Mouse (Mus musculus) hematopoietic multipotent progenitor cell, adult 10-12 weeks (in vitro differentiated cells): ENCODE measurements around the gene Fbxo24. TPM values are rescaled to one million over a fixed set of nuclear protein-coding genes. Genes with fewer than 3 reads are reported as not detected.

Experiments
- polyA plus RNA-seq: library from polyadenylated mRNA; stranded (reverse); fragments of >175 nt; gene quantifications from 2 replicates; pipeline ENCODE4 v1.2.3, GENCODE M21; 2012; ENCODE audit warnings: low replicate concordance

Gene Fbxo24
- 0.09 and 0.20 TPM in 2 replicates for polyA plus RNA-seq

GRCm38 (mm10) chr5:137628498-137629305, at the start of gene Fbxo24, which contains the start of the genes Lrch4 and Gm20605:
Gene Fbxo24, minus strand, starts transcription at chr5:137629002.
Gene Lrch4, plus strand, starts transcription at chr5:137629121.
Gene Gm20605, plus strand, starts transcription at chr5:137629175.

DNA sequence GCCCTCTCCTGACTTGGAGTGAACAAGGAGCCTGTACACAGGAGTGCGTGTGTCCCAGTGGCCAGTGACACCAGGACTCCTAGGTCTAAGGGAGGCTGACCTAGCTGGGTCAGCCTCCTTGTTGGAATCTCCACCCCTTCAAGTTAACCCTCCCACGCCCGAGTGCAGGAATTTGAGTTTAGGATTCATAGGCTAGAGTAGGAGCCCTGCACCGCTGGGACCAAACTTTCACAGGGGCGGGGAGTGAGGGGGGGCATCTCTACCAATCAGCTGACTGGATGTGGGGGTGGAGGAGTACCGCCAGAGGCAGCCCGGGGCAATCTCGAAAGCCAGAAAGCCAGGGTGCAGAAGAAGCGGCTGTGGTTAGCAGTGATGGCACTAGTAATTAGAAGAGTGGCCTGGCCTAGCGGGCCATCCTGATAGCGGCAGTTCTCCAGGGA, 16.9 kb upstream of the Fbxo24 start, which contains the start of gene Irs3:
Irs3 (minus strand) TSS at position 63 of the 440 bp plus-strand sequence.

DNA sequence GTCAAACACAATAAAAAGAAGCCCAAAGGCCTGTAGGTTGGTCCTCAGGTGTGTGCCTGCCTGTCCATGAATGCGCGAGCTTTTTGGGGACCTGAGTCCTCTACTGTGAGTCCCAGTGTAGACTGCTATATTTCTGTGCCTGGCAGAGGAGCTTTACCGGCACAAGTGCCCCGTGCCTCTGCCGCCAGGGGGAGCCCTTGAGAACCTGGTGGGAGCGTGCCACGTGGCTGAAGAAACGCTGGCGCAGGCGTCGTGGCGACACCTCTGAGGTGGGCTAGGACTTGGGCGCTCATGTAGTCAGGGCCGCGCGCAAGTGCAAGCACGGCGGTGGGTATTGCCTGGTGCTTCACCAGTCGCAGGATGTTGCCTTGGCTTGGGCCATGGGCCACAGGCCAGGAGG, 12.3 kb upstream of the Fbxo24 start, which contains the start of gene Sap25:
Sap25 (plus strand) TSS at position 281 of the 400 bp plus-strand sequence.

DNA sequence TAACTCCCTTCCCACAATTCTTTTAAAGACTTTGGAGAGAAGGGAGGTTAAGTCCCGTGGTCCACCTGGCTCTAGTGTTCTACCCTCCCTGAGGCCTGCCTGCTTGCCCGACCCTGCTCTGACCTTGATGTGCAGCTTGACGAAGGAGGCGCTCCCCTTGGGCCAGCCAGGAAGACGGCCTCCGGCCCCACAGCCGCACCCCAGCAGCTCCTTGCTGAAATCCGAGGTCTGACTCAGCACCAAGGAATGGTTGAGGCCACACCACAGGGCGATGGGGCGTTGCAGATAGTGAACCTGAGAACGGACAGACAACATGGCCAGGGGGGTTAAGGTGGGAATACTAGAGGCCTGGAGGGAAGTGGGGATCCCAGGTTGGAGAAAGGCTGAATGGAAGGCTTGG, 15.3 kb downstream of the Fbxo24 start, which contains the start of gene Pcolce:
Pcolce (minus strand) TSS at position 235 of the 400 bp plus-strand sequence.

GRCm38 (mm10) chr5:137600619-137601364, 28.0 kb downstream of the Fbxo24 start, which contains the start of gene Mospd3:
Gene Mospd3, minus strand, starts transcription at chr5:137601058.

DNA sequence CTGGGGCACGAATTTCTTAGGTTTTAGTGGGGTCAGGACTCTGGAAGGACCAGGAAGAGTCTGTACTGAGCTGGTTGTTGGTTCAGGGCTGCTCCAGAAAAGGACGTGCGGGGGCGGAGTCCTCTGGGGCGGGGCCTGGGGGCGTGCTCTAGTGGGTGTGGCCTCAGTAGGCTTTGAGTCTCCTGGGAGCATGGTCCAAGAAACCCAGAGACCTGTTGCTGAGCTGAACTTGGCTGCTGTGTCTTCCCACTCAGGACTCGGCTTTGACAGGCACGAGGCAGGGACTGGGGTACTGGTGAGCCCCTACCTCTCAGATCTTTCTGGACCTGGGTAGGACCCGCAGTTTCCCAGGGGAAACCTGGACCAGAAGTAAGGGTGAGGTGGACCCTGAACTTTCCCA, 59.1 kb downstream of the Fbxo24 start, which contains the start of gene Tfr2:
Tfr2 (plus strand) TSS at position 176 of the 400 bp plus-strand sequence.

Other genes with a start within 250 kb of the Fbxo24 start
- gene Zan, start 151.9 kb downstream of the Fbxo24 start, polyA plus RNA-seq: 0.27 and 1.3 TPM in 2 replicates
- 22.2 and 55.1 TPM in 2 replicates for gene Pop7, start 126.5 kb downstream of the Fbxo24 start, polyA plus RNA-seq
- 93.0 and 157 TPM in 2 replicates for gene Gigyf1, start 110.5 kb downstream of the Fbxo24 start, polyA plus RNA-seq
- gene Epo, start 95.8 kb downstream of the Fbxo24 start, polyA plus RNA-seq: not detected in 2 replicates
- 466 and 724 TPM in 2 replicates for gene Gnb2, start 95.5 kb downstream of the Fbxo24 start, polyA plus RNA-seq
- gene Actl6b, start 75.5 kb downstream of the Fbxo24 start, polyA plus RNA-seq: not detected in 2 replicates
- 2.0 and 13.3 TPM in 2 replicates for gene Tfr2, start 59.2 kb downstream of the Fbxo24 start, polyA plus RNA-seq
- gene Mospd3, start 27.9 kb downstream of the Fbxo24 start, polyA plus RNA-seq: 343 and 978 TPM in 2 replicates
- gene Pcolce, start 15.2 kb downstream of the Fbxo24 start, polyA plus RNA-seq: 2.0 and 8.5 TPM in 2 replicates
- gene Lrch4, start 119 bp upstream of the Fbxo24 start, polyA plus RNA-seq: 391 and 723 TPM in 2 replicates
- 44.7 and 56.6 TPM in 2 replicates for gene Gm20605, start 173 bp upstream of the Fbxo24 start, polyA plus RNA-seq
- gene Sap25, start 12.3 kb upstream of the Fbxo24 start, polyA plus RNA-seq: 167 and 231 TPM in 2 replicates
- 0.17 and 0.21 TPM in 2 replicates for gene Irs3, start 16.7 kb upstream of the Fbxo24 start, polyA plus RNA-seq
- gene Agfg2, start 55.7 kb upstream of the Fbxo24 start, polyA plus RNA-seq: 41.0 and 59.6 TPM in 2 replicates
- 3.5 and 11.1 TPM in 2 replicates for gene Nyap1, start 112.6 kb upstream of the Fbxo24 start, polyA plus RNA-seq
- gene Tsc22d4, start 116.7 kb upstream of the Fbxo24 start, polyA plus RNA-seq: 642 and 1,190 TPM in 2 replicates
- gene Ppp1r35, start 149.8 kb upstream of the Fbxo24 start, polyA plus RNA-seq: 82.7 and 175 TPM in 2 replicates
- gene Mepce, start 158.7 kb upstream of the Fbxo24 start, polyA plus RNA-seq: 168 and 453 TPM in 2 replicates
- 2.2 and 5.2 TPM in 2 replicates for gene Zcwpw1, start 158.8 kb upstream of the Fbxo24 start, polyA plus RNA-seq
- gene Pilra, start 207.3 kb upstream of the Fbxo24 start, polyA plus RNA-seq: 6.6 and 11.0 TPM in 2 replicates
- 6.6 and 9.2 TPM in 2 replicates for gene Pilrb1, start 229.1 kb upstream of the Fbxo24 start, polyA plus RNA-seq
- gene Pilrb2, start 242.8 kb upstream of the Fbxo24 start, polyA plus RNA-seq: 6.4 and 10.8 TPM in 2 replicates